ENCODE assay signal across 8 mouse cellular contexts in genomic region chr7:68579666-68580065, GRCm38 (mm10).
DNase-seq lines count a peak whose midpoint lies in the region; ATAC-seq lines count a peak whose summit lies in the region.

No protein-coding gene starts in this region.

- H3K9me3 ChIP-seq in megakaryocyte, embryonic 14.5 days, result no peaks in the 10 kb centered on the region

- H3K27me3 ChIP-seq in megakaryocyte, embryonic 14.5 days (replicated peaks), result no peaks in the 10 kb centered on the region

- no peaks in the 10 kb centered on the region for H3K36me3 ChIP-seq in megakaryocyte, embryonic 14.5 days (replicated peaks; ENCODE audit: low read length)

- H3K4me1 ChIP-seq in megakaryocyte, embryonic 14.5 days, result no peaks in the 10 kb centered on the region

- peak; percentile 91 for ATAC-seq in common myeloid progenitor, adult 5-6 weeks (replicated peaks; ENCODE audit: low read depth, poor library complexity, severe bottlenecking)

- DNase-seq in ZHBTc4 (ENCODE audit: low read depth, low spot score), result peak; percentile 83
- peak; percentile 88 for DNase-seq in gastrocnemius, postnatal 10 days
- peak; percentile 78 for DNase-seq in induced T-regulatory cell, adult 2 months (ENCODE audit: low read depth)
- DNase-seq in left cerebral cortex, adult 8-10 months (ENCODE audit: low spot score in 2 of 2), result peak; percentile 31 to 77
- DNase-seq in right cerebral cortex, postnatal 10 days (ENCODE audit: low spot score in 2 of 2), result peak; percentile 84 to 91
- DNase-seq in urinary bladder, postnatal 14 days (ENCODE audit: low spot score), result peak; percentile 83

- H3K4me3 ChIP-seq in megakaryocyte, embryonic 14.5 days (replicated peaks), result peak overlapping the region; percentile 79

Comparison
In these comparisons a context has a peak if more than half of its experiments do, and no peak if none do; other contexts are left out.
1. Peak in every context shown above with its lines: DNase-seq, ATAC-seq and H3K4me3 ChIP-seq.